Mouse (Mus musculus) heart, adult 2 months (tissue): Measurements from ENCODE around the gene Pde4d. TPM values are rescaled to one million over a fixed set of nuclear protein-coding genes. Genes with fewer than 3 reads are reported as not detected.

Experiments
- DNase-seq, 2 experiments: peaks; one replicate each; pipeline ENCODE4 v3.0.0; 2021
- H3K27ac ChIP-seq: fragments of 200-600 bp; 2 replicates; pipeline ENCODE4 v1.8.1; 2022
- H3K27me3 ChIP-seq: fragments of 200-500 bp; 2 replicates; pipeline ENCODE4 v1.6.1; 2012; ENCODE audit warnings: mild to moderate bottlenecking, low read length, inconsistent platforms, mixed read lengths; ENCODE audit not compliant: control insufficient read depth, insufficient read depth
- H3K36me3 ChIP-seq: fragments of 200-500 bp; 2 replicates; pipeline ENCODE4 v1.6.1; 2012; ENCODE audit warnings: low read length, inconsistent platforms; ENCODE audit not compliant: control insufficient read depth, insufficient read depth
- H3K4me1 ChIP-seq: fragments of 200-500 bp; 2 replicates; pipeline ENCODE4 v1.6.1; 2011; ENCODE audit warnings: low read length; ENCODE audit not compliant: control insufficient read depth, insufficient read depth
- H3K4me3 ChIP-seq: fragments of 200-600 bp; 2 replicates; pipeline ENCODE4 v1.8.1; 2022
- H3K79me2 ChIP-seq: fragments of 200-500 bp; replicated peaks from 2 replicates; pipeline ENCODE4 v1.6.1; 2012; ENCODE audit warnings: mild to moderate bottlenecking, inconsistent platforms, low read length, moderate library complexity, mixed read lengths; ENCODE audit not compliant: control insufficient read depth, insufficient read depth
- H3K9ac ChIP-seq: fragments of 200-500 bp; 2 replicates; pipeline ENCODE4 v1.6.1; 2012; ENCODE audit warnings: low read depth, mild to moderate bottlenecking, control low read depth, inconsistent platforms, low read length, mixed read lengths
- CTCF ChIP-seq: fragments of 200-600 bp; IDR thresholded peaks from 2 replicates; pipeline ENCODE4 v1.8.1; 2022; ENCODE audit warnings: antibody characterized with exemption, mild to moderate bottlenecking, moderate library complexity
- EP300 ChIP-seq: fragments of 200-500 bp; IDR thresholded peaks from 2 replicates; pipeline ENCODE4 v1.6.1; 2011; ENCODE audit warnings: low read depth, low read length, control low read depth; ENCODE audit not compliant: insufficient read depth
- POLR2A ChIP-seq: fragments of 200-500 bp; IDR thresholded peaks from 2 replicates; pipeline ENCODE4 v1.6.1; 2011; ENCODE audit warnings: mild to moderate bottlenecking, low read depth, low read length, control low read depth; ENCODE audit not compliant: insufficient read depth
- WGBS: fragments of 180-500 bp; shearing (Covaris S2); methylation state at CpG from one replicate; pipeline ENCODE4 v1.1.7; 2018; 5-methylcytosine and 5-hydroxymethylcytosine counted together
- intact Hi-C: fragments of 180-260 bp; cut with DNase I; formaldehyde crosslinking; loops from one replicate; pipeline ENCODE4 v1.15.1; 2025
- long read RNA-seq: library from polyadenylated mRNA; stranded (forward); transcript quantifications from one replicate; pipeline ENCODE4 v2.0.0, GENCODE M21; 2021
- polyA plus RNA-seq: library from polyadenylated mRNA; depleted of rRNA; stranded (reverse); fragments of >200 nt; gene quantifications from 2 replicates; pipeline ENCODE4 v1.2.3, GENCODE M21; 2012; rRNA removed
- total RNA-seq, 2 experiments: library from RNA; stranded (reverse); gene quantifications; 2 replicates each; pipeline ENCODE4 v1.2.3; 2021

Pde4d gene
- 10 to 100 TPM; 38.1 to 40.1 TPM for total RNA-seq
- 11.5 and 20.8 TPM in 2 replicates for polyA plus RNA-seq
- long read RNA-seq, full-length matches to known transcripts, result 3 of 6 reads
- long read RNA-seq, partial matches to known transcripts, result 0 of 6 reads
- long read RNA-seq, other reads (novel, unspliced or antisense), result 3 of 6 reads

- WGBS, result 21% methylated on average over 10 of the region's 10 CpGs
- Histone ChIP-seq H3K79me2 (no peaks in the 10 kb centered on the region), H3K9ac (peak within 1 kb of the TSS; percentile 82), H3K36me3 (peaks cover 6% of the 10 kb centered on the region; the same call in 1 of the 2 replicates), H3K27ac (peak within 1 kb of the TSS; percentile 66), H3K27me3 (no peaks in the 10 kb centered on the region), H3K4me1 (no peaks in the 10 kb centered on the region; the same call in none of the 2 replicates), H3K4me3 (peak within 1 kb of the TSS; percentile 38)
- peak in 1 of 2 experiments; percentile 44 for DNase-seq
- no peak for TF ChIP-seq POLR2A
- no peak for TF ChIP-seq EP300
- no peak for TF ChIP-seq CTCF
- intact Hi-C loops, result no loop called here
These were observed at the start of gene Pde4d for GRCm38 (mm10) chr13:108449116-108450097. Gene Pde4d (plus strand): TSS chr13:108449948.

DNA sequence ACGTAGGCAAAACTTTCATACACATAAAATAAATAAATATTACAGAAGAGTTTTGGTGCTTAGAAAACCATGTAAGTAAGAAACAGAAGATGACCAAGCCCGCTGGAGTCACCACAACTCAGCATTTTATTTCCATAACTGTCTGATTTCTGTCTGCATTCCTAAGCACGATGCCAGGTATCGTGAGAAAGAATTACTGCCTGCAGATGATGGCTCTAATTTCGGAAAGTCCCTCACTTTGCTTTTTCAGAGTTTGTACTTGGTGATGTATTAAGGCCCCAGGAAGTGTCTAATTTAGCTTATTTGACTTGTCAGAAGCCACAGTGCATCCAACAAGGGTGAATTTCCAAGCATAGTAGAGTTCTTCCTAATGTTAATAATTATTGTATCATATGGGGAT, 46.6 kb upstream of the Pde4d start:
- Histone ChIP-seq H3K27me3 (no peaks in the 10 kb centered on the region), H3K4me3 (no peak overlapping the region), H3K79me2 (no peaks in the 10 kb centered on the region), H3K4me1 (no peaks in the 10 kb centered on the region), H3K27ac (no peak overlapping the region), H3K9ac (no peak overlapping the region), H3K36me3 (no peaks in the 10 kb centered on the region)
- intact Hi-C loops, result no loop called here
- no peak for TF ChIP-seq CTCF
- TF ChIP-seq EP300, result no peak
- 94% methylated on average over 5 of the region's 5 CpGs for WGBS
- DNase-seq, result no peak

DNA sequence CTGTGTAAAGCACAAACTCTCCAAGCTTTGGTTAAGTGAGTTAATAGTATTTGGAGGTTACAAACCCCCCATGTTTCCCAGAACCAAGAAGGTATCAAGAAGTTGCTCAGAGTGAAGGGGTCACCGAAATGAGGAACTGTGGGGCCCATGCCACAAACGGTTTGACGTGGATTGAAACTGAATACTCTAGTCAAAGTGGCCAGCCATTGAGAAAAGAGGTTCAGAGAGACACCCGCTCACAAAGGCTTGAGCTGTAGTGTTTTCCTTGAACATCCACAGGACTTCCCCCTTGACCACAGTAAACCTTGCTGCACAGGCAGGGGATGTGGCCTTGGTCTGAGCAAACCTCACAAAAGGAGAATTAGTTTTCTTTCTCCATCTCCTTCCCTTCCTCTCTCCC, 45.4 kb upstream of the Pde4d start:
- Histone ChIP-seq H3K27me3 (no peaks in the 10 kb centered on the region), H3K36me3 (no peaks in the 10 kb centered on the region), H3K9ac (no peak overlapping the region), H3K27ac (no peak overlapping the region), H3K79me2 (no peaks in the 10 kb centered on the region), H3K4me1 (no peaks in the 10 kb centered on the region), H3K4me3 (no peak overlapping the region)
- no peak for DNase-seq
- TF ChIP-seq CTCF (no peak), POLR2A (no peak), EP300 (no peak)
- WGBS, result 90% methylated on average over 4 of the region's 4 CpGs
- intact Hi-C loops, result no loop called here

GRCm38 (mm10) chr13:108415464-108415863, 34.3 kb upstream of the Pde4d start:
- intact Hi-C loops, result no loop called here
- H3K4me3 ChIP-seq, result no peak overlapping the region
- no peaks in the 10 kb centered on the region for H3K36me3 ChIP-seq
- H3K4me1 ChIP-seq, result no peaks in the 10 kb centered on the region
- H3K79me2 ChIP-seq, result no peaks in the 10 kb centered on the region
- DNase-seq, result no peak
- H3K27ac ChIP-seq, result no peak overlapping the region
- TF ChIP-seq CTCF (no peak), POLR2A (no peak), EP300 (no peak)
- WGBS, result 87% methylated on average over 2 of the region's 2 CpGs
- H3K27me3 ChIP-seq, result no peaks in the 10 kb centered on the region
- no peak overlapping the region for H3K9ac ChIP-seq

GRCm38 (mm10) chr13:108418741-108419507, 30.8 kb upstream of the Pde4d start:
- Histone ChIP-seq H3K36me3 (no peaks in the 10 kb centered on the region), H3K27ac (no peak overlapping the region), H3K9ac (no peak overlapping the region), H3K79me2 (no peaks in the 10 kb centered on the region), H3K4me3 (no peak overlapping the region), H3K4me1 (no peaks in the 10 kb centered on the region), H3K27me3 (no peaks in the 10 kb centered on the region)
- TF ChIP-seq EP300 (no peak), POLR2A (no peak), CTCF (no peak)
- no peak for DNase-seq
- intact Hi-C loops, result no loop called here
- WGBS, result 70% methylated on average over 1 of the region's 1 CpGs

DNA sequence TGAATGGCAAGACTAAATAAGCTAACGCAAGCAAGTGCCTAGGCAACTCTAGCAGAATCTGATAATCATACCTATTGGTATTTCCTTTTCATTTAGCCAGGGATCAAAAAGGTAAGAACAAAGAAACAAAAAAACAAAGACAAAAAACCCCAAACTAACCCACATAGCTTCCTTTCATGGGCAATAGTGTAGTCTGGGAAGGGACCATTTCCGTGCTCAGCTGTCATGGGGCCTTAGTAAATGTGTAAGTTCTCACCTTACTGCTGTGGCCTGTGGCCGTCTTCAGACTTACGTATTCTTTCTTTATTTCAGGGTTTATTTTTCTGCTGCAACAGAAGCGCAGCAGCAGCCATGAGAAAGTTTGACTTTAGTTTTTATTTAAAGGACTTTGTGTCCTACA, 23.4 kb upstream of the Pde4d start:
- Histone ChIP-seq H3K9ac (no peak overlapping the region), H3K27me3 (no peaks in the 10 kb centered on the region), H3K27ac (no peak overlapping the region), H3K79me2 (no peaks in the 10 kb centered on the region), H3K36me3 (no peaks in the 10 kb centered on the region), H3K4me3 (no peak overlapping the region), H3K4me1 (no peaks in the 10 kb centered on the region)
- WGBS, result 92% methylated on average over 5 of the region's 5 CpGs
- TF ChIP-seq POLR2A (no peak), EP300 (no peak), CTCF (no peak)
- intact Hi-C loops, result no loop called here
- DNase-seq, result no peak
